Mouse (Mus musculus) adrenal gland, postnatal 10 days (tissue): ENCODE measurements around the gene Gm10228. TPM values are rescaled to one million over a fixed set of nuclear protein-coding genes. Genes with fewer than 3 reads are reported as not detected.
"Not testable (repeated sequence)": the region's sequence is repeated elsewhere in the genome, so short reads cannot be mapped to it uniquely, and the experiment has no call there.

ENCODE experiments used
- DNase-seq: peaks from one replicate; pipeline ENCODE4 v3.0.0; 2021; ENCODE audit warnings: mixed read lengths
- long read RNA-seq, 2 experiments: library from polyadenylated mRNA; stranded (forward); transcript quantifications; one replicate each; pipeline ENCODE4 v2.0.0; 2021
- total RNA-seq, 2 experiments: library from RNA; stranded (reverse); gene quantifications; 2 replicates each; pipeline ENCODE4 v1.2.3; 2021

Gene Gm10228
- total RNA-seq, result not detected
- long read RNA-seq, experiment 1, result 0 reads
- long read RNA-seq, experiment 2, result 0 reads

DNA sequence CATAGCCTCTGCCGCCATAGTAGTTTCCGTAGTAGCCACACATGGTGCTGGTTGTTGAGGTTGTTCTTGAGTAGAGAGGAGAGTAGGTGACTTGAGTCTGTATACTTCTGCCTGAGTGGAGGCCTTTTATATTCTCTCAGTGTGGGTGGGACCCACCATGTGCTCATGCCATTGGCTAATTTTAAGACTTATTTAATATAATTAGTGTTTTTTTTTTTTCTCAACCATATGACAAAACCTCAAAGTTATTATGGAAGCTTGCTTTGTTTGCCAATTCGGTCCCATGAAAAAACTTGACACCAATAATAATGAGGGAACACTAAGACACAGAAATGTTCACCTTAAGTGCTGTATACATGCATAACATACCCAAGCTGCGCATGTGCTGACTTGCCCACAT, at the start of gene Gm10228:
TSS of gene Gm10228 (minus strand) at position 101 of the 400 bp plus-strand sequence.
- DNase-seq, result not testable (repeated sequence)

DNA sequence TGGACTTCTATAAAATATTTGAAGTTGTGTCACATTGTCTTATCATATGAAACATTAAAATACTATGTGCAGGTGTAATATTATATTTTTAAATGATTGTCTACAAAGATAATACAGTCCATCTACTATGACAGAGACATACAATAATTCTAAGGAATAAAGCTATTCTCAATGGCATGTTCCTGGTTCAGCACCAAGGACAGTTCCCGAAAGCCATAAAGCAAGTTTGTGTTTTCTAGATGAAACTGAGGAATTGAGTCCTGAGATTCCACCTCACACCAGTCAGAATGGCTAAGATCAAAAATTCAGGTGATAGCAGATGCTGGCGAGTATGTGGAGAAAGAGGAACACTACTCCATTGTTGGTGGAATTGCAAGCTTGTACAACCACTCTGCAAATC, 29.8 kb upstream of the Gm10228 start:
- DNase-seq, result peak; percentile 24

DNA sequence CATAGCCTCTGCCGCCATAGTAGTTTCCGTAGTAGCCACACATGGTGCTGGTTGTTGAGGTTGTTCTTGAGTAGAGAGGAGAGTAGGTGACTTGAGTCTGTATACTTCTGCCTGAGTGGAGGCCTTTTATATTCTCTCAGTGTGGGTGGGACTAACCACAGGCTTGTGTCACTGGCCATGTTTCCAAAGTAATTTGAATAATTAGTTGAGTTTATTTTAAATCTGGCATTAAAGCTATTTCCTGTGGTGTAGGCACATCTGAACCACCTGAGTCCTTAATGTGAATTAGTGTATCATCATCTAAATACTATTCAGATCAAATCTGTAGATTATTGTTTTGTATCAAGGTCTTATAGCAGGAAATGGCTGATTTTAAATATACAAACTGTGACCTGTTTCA, 22.6 kb upstream of the Gm10228 start, which contains the start of gene 1110025L11Rik:
TSS of gene 1110025L11Rik (minus strand) at position 101 of the 400 bp plus-strand sequence.
- DNase-seq, result not testable (repeated sequence)

DNA sequence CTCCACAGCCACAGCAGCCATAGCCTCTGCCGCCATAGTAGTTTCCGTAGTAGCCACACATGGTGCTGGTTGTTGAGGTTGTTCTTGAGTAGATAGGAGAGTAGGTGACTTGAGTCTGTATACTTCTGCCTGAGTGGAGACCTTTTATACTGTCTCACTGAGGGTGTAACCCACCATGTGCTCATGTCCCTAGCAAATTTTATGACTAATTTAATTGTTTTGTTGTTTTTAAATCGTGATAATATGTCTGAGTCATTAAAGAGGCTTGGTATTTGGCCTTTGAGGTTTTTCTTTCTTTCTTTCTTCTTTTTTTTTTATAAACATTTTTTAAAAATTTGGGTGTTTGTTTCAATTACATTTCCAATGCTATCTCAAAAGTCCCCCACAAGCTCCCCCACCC, 6.5 kb upstream of the Gm10228 start, which contains the start of gene Krtap6-5:
TSS of gene Krtap6-5 (minus strand) at position 101 of the 400 bp plus-strand sequence.
- DNase-seq, result no peak

DNA sequence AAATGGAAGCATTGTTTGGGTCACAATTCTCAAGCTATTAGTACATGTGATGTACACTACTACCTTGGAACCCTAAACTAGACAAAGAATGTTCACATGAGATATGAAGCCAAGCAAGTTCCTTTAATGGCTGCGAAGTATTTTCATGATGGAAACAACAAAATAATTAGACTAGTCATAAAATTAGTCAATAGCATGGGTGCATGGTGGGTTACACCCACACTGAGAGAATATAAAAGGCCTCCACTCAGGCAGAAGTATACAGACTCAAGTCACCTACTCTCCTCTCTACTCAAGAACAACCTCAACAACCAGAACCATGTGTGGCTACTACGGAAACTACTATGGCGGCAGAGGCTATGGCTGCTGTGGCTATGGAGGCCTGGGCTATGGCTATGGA, 9.9 kb downstream of the Gm10228 start, which contains the start of gene Krtap6-1:
TSS of gene Krtap6-1 (plus strand) at position 301 of the 400 bp plus-strand sequence.
- DNase-seq, result not testable (repeated sequence)

DNA sequence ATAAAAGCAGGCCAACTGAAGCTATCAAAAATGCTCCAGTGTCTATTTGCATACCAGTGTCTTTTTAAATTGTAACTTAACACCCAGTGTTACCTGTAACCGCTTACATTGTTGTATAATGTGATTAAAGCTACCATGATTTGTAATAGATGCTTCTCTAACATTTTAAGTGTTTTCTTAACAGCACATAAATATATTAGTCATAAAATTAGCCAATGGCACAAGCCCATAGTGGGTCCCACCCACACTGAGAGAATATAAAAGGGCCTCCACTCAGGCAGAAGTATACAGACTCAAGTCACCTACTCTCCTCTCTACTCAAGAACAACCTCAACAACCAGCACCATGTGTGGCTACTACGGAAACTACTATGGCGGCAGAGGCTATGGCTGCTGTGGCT, 26.3 kb downstream of the Gm10228 start, which contains the start of gene Gm10229:
TSS of gene Gm10229 (plus strand) at position 301 of the 400 bp plus-strand sequence.
- DNase-seq, result not testable (repeated sequence)

DNA sequence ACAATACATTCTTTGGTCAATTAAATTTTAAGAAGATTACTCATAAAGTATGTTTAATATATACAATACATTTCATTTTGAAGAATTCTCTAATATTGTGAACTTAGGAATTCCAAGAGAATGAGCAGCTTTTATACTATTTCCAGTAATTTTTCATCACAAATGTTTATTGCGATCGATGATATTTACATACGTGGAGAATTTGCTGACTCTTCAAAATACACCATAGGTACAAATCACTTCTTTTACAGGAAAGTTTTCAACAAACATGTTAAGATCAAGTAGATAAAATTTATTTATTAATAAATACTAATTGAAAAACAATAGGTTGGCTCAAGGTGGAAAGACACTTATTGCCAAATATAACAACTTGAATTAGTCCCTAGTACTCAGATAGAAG, 27.3 kb downstream of the Gm10228 start:
- no peak for DNase-seq

DNA sequence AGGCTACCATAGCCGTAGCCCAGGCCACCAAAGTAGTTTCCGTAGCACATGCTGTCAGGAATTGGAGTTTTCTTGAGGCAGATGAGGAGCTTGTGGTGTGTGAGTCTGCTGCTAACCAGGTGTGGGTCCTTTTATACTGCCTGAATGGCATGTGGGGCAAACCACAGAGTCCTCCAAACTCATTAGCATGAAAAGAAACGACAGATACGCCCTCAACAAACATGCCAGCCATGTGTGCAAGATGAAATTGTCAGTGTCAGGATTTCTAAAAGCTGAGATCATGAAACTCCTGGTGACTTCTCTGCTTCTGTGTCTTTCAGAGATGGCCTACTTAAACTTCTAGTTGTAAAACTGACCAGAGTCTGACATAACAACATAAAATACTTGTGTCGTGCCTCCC, 30.6 kb downstream of the Gm10228 start, which contains the start of gene Krtap22-2:
TSS of gene Krtap22-2 (minus strand) at position 101 of the 400 bp plus-strand sequence.
- DNase-seq, result no peak

Other genes with a start within 250 kb of the Gm10228 start
- not detected for gene Gm20741, start 229.3 kb downstream of the Gm10228 start, total RNA-seq
- not detected for gene Krtap15, start 221.3 kb downstream of the Gm10228 start, total RNA-seq
- not detected for gene Krtap14, start 215.3 kb downstream of the Gm10228 start, total RNA-seq
- not detected for gene Krtap19-1, start 172.1 kb downstream of the Gm10228 start, total RNA-seq
- not detected for gene Krtap19-2, start 167.2 kb downstream of the Gm10228 start, total RNA-seq
- not detected for gene Krtap19-3, start 163.4 kb downstream of the Gm10228 start, total RNA-seq
- not detected for gene Krtap19-4, start 156.4 kb downstream of the Gm10228 start, total RNA-seq
- gene Krtap19-5, start 145.0 kb downstream of the Gm10228 start, total RNA-seq, result not detected
- gene Krtap19-9b, start 109.2 kb downstream of the Gm10228 start, total RNA-seq, result not detected
- gene Krtap16-3, start 78.6 kb downstream of the Gm10228 start, total RNA-seq, result not detected
- gene Krtap22-2, start 30.7 kb downstream of the Gm10228 start, total RNA-seq, result not detected
- not detected for gene Gm10229, start 26.2 kb downstream of the Gm10228 start, total RNA-seq
- not detected for gene Krtap6-1, start 9.8 kb downstream of the Gm10228 start, total RNA-seq
- not detected for gene Krtap6-5, start 6.4 kb upstream of the Gm10228 start, total RNA-seq
- gene 1110025L11Rik, start 22.5 kb upstream of the Gm10228 start, total RNA-seq, result not detected
- gene Krtap6-3, start 42.5 kb upstream of the Gm10228 start, total RNA-seq, result not detected
- gene Gm6358, start 99.4 kb upstream of the Gm10228 start, total RNA-seq, result not detected
- gene Gm10061, start 109.6 kb upstream of the Gm10228 start, total RNA-seq, result not detected
- gene Gm9789, start 116.5 kb upstream of the Gm10228 start, total RNA-seq, result not detected
- gene Gm7735, start 128.0 kb upstream of the Gm10228 start, total RNA-seq, result not detected
- gene 1110057P08Rik, start 133.3 kb upstream of the Gm10228 start, total RNA-seq, result not detected
- not detected for gene Krtap20-2, start 164.4 kb upstream of the Gm10228 start, total RNA-seq